Comparison of ENCODE assay signal across 20 mouse cellular contexts in the genomic region with DNA sequence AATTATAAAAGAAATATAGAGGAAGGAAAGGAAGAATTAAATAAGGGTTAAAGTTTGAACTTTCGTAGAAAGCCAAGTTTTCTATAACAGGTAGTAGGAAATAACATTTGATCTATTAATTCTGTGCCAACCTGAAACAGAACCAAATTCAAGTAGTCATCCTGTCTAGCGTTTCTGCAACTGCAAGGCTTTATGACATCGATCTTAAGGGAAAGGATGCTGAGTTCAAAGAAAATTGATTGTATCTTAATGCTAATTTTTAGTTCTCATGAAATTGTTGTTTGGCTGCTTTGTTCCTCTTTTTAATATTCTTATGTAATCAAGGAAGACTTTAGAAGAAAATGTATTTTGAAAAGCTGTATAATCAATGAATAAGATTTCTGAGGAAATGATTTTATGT.
DNase-seq lines count a peak whose midpoint lies in the region; ATAC-seq lines count a peak whose summit lies in the region.
"Had no signal": no experiment of that assay in that cellular context is flagged by ENCODE, and none has a peak within 500 bp of the region (broad histone marks: within the 10 kb centered on the region; RNA-seq: fewer than 3 reads in every experiment).

No protein-coding gene starts in this region.

- peak; percentile 14 for DNase-seq in CD4-positive, CD25-positive, alpha-beta regulatory T cell, adult 2 months (ENCODE audit: low read depth, low spot score)
- no peak for DNase-seq in layer of hippocampus, adult 9-11 months
- DNase-seq in right cerebral cortex, postnatal 36 days (ENCODE audit: low spot score in 2 of 2): no peak
- DNase-seq: adrenal gland, adult 2 months; adrenal gland, adult 8-10 months; adrenal gland, postnatal 10 days; adrenal gland, postnatal 14 days; adrenal gland, postnatal 25 days; adrenal gland, postnatal 36 days; B cell, adult 2 months; cerebellum, adult 11 months; cerebellum, adult 11-12 months; cerebellum, adult 18-20 months; cerebellum, adult 2 months; cerebellum, adult 8-10 months had no signal

- peak; percentile 69 for ATAC-seq in CD4-positive, CD25-positive, alpha-beta regulatory T cell, adult 4 months
- ATAC-seq in inflammation-experienced regulatory T-cells, adult 6 months: peak; percentile 61
- no peak for ATAC-seq in megakaryocyte, adult 5-6 weeks (ENCODE audit: poor library complexity, severe bottlenecking)
- ATAC-seq: activated CD4-positive, CD25-positive, alpha-beta regulatory T cell, adult 4 months; Patski had no signal
